Mouse (Mus musculus) pancreas, adult 10 weeks (tissue): ENCODE measurements around the gene Psma1. TPM values are rescaled to one million over a fixed set of nuclear protein-coding genes. Genes with fewer than 3 reads are reported as not detected.

Experiments
- polyA plus RNA-seq: library from polyadenylated mRNA; stranded (reverse); fragments of 350-450 nt; fragmentation: Illumina TruSeq; extraction: RNeasy Lipid Tissue Mini Kit (QIAGEN cat#74804); gene quantifications from one replicate; pipeline ENCODE4 v1.2.3, GENCODE M21; 2015; ENCODE audit warnings: low read depth, low replicate concordance; ENCODE audit not compliant: insufficient read depth

Psma1 gene
- polyA plus RNA-seq = 18.4 TPM

DNA sequence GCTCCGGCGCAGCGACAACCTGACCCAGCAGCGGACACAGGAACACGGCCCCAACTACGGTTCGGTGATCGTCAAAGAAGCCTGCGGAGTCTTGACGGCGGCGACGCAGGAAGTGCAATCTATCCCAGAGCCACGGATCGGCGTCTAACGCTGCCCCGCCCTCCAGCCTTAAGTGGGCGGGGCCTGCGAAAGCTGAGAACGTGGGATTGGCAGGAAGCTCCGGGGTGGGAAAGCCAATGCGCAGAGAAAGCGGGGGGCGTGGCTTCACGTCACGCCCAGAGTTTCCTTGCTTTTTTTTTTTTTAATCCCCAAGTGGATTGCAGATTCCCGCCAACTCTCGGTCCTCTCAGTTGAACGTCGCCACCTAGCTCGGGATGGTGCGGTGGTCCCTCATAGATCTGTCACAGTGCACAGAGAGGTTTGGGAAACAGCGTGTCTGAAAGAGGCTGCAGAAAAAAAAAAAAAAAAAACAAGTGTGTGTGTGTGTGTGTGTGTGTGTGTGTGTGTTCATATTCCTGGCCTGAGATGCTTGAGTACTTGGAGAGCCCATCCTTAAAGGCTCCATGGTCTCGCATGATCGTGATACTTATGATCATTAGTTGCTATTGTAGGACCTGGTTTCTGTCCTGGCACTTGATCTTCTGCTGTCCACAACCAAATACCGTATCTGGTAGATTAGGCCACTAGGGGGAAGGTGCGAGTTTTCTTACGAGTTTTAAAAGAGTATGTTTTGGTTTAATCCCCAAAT is at the start of gene Psma1:
TSS of gene Psma1 (minus strand) at position 114 of the 748 bp plus-strand sequence.

GRCm38 (mm10) chr7:114253885-114254833 is 21.8 kb downstream of the Psma1 start, which contains the start of gene Copb1:
Gene Copb1, minus strand, starts transcription at chr7:114254711.

Other genes starting within 250 kb of the Psma1 start
- 8.1 TPM for gene Rras2, start 158.3 kb downstream of the Psma1 start, polyA plus RNA-seq
- gene Copb1, start 21.4 kb downstream of the Psma1 start, polyA plus RNA-seq = 29.5 TPM
- gene Pde3b, start 139.2 kb upstream of the Psma1 start, polyA plus RNA-seq = 2.9 TPM